Mouse (Mus musculus) forebrain, embryonic 12.5 days (tissue): Measurements from ENCODE around the gene Atxn1. TPM values are rescaled to one million over a fixed set of nuclear protein-coding genes. Genes with fewer than 3 reads are reported as not detected.

Source experiments
- ATAC-seq: fragments of 200-750 bp; cut with Nextera tagmentation; 2 replicates; pipeline ENCODE4 v1.8.0; 2017; ENCODE audit warnings: moderate TSS enrichment; ENCODE audit not compliant: low FRiP score
- H3K27ac ChIP-seq: fragments of 300-500 bp; sonication (generic); 2 replicates; pipeline ENCODE4 v1.5.1; 2016; ENCODE audit warnings: mild to moderate bottlenecking
- H3K27me3 ChIP-seq: fragments of 300-500 bp; sonication (generic); 2 replicates; pipeline ENCODE4 v1.6.1; 2016; ENCODE audit warnings: mild to moderate bottlenecking
- H3K36me3 ChIP-seq: fragments of 300-500 bp; sonication (generic); replicated peaks from 2 replicates; pipeline ENCODE4 v1.6.1; 2016; ENCODE audit warnings: mild to moderate bottlenecking
- H3K4me1 ChIP-seq: fragments of 300-500 bp; sonication (generic); 2 replicates; pipeline ENCODE4 v1.6.1; 2016
- H3K4me2 ChIP-seq: fragments of 300-500 bp; sonication (generic); 2 replicates; pipeline ENCODE4 v1.6.1; 2016; ENCODE audit warnings: mild to moderate bottlenecking, moderate library complexity
- H3K4me3 ChIP-seq: fragments of 300-500 bp; sonication (generic); replicated peaks from 2 replicates; pipeline ENCODE4 v1.5.1; 2016; ENCODE audit warnings: mild to moderate bottlenecking
- H3K9ac ChIP-seq: fragments of 300-500 bp; sonication (generic); 2 replicates; pipeline ENCODE4 v1.6.1; 2016; ENCODE audit warnings: mild to moderate bottlenecking
- H3K9me3 ChIP-seq: fragments of 300-500 bp; sonication (generic); 2 replicates; pipeline ENCODE4 v1.6.1; 2016
- WGBS: fragments of 180-500 bp; shearing (Covaris S2); methylation state at CpG from one replicate; pipeline ENCODE4 v1.1.7; 2016; 5-methylcytosine and 5-hydroxymethylcytosine counted together
- polyA plus RNA-seq: library from polyadenylated mRNA; unstranded; fragments of >200 nt; fragmentation: Nextera tagmentation; extraction: Ambion mirVana; gene quantifications from 2 replicates; pipeline ENCODE4 v1.2.1, GENCODE M21; 2016

Atxn1 gene
- polyA plus RNA-seq, 1 experiment from 2014 or later = 3.7 TPM

GRCm38 (mm10) chr13:45734531-45734930 lies 230.3 kb downstream of the Atxn1 start:
- Histone ChIP-seq H3K27me3 (no peaks in the 10 kb centered on the region), H3K9me3 (no peaks in the 10 kb centered on the region), H3K27ac (no peak overlapping the region), H3K4me1 (no peaks in the 10 kb centered on the region), H3K36me3 (no peaks in the 10 kb centered on the region), H3K9ac (no peak overlapping the region), H3K4me2 (no peak overlapping the region), H3K4me3 (no peak overlapping the region)
- 93% methylated on average over 3 of the region's 3 CpGs for WGBS
- no peak for ATAC-seq

GRCm38 (mm10) chr13:45732590-45732989 lies 232.2 kb downstream of the Atxn1 start:
- Histone ChIP-seq H3K36me3 (no peaks in the 10 kb centered on the region), H3K9me3 (no peaks in the 10 kb centered on the region), H3K27me3 (no peaks in the 10 kb centered on the region), H3K27ac (no peak overlapping the region), H3K4me3 (no peak overlapping the region), H3K4me1 (no peaks in the 10 kb centered on the region), H3K4me2 (no peak overlapping the region), H3K9ac (no peak overlapping the region)
- no peak for ATAC-seq
- 85% methylated on average over 6 of the region's 6 CpGs for WGBS

- ATAC-seq = no peak
- H3K36me3 ChIP-seq = no peaks in the 10 kb centered on the region
- no peak overlapping the region for H3K27ac ChIP-seq
- H3K4me3 ChIP-seq = no peak overlapping the region
- H3K4me1 ChIP-seq = no peaks in the 10 kb centered on the region
- no peak overlapping the region for H3K9ac ChIP-seq
- H3K4me2 ChIP-seq = no peak overlapping the region
- H3K9me3 ChIP-seq = no peaks in the 10 kb centered on the region
- H3K27me3 ChIP-seq = no peaks in the 10 kb centered on the region
Measured at GRCm38 (mm10) chr13:45726917-45727316, 237.9 kb downstream of the Atxn1 start.

- no peak for ATAC-seq
- WGBS = 89% methylated on average over 6 of the region's 6 CpGs
Measured at GRCm38 (mm10) chr13:45726181-45726580, 238.6 kb downstream of the Atxn1 start.

GRCm38 (mm10) chr13:45724507-45725259 lies 240.1 kb downstream of the Atxn1 start:
- H3K9me3 ChIP-seq = no peaks in the 10 kb centered on the region
- no peak overlapping the region for H3K4me3 ChIP-seq
- no peaks in the 10 kb centered on the region for H3K4me1 ChIP-seq
- no peak overlapping the region for H3K27ac ChIP-seq
- 83% methylated on average over 14 of the region's 14 CpGs for WGBS
- ATAC-seq = no peak
- no peak overlapping the region for H3K4me2 ChIP-seq
- H3K9ac ChIP-seq = no peak overlapping the region
- no peaks in the 10 kb centered on the region for H3K36me3 ChIP-seq
- H3K27me3 ChIP-seq = no peaks in the 10 kb centered on the region

More at GRCm38 (mm10) chr13:45726181-45726580, 238.6 kb downstream of the Atxn1 start:
- H3K4me3 ChIP-seq = no peak overlapping the region
- H3K27ac ChIP-seq = no peak overlapping the region
- no peaks in the 10 kb centered on the region for H3K4me1 ChIP-seq
- no peaks in the 10 kb centered on the region for H3K9me3 ChIP-seq
- H3K27me3 ChIP-seq = no peaks in the 10 kb centered on the region
- H3K4me2 ChIP-seq = no peak overlapping the region
- H3K9ac ChIP-seq = no peak overlapping the region
- no peaks in the 10 kb centered on the region for H3K36me3 ChIP-seq

- Histone ChIP-seq H3K4me1 (no peaks in the 10 kb centered on the region), H3K4me3 (no peak overlapping the region), H3K4me2 (no peak overlapping the region), H3K27ac (no peak overlapping the region), H3K36me3 (no peaks in the 10 kb centered on the region), H3K9me3 (no peaks in the 10 kb centered on the region), H3K9ac (no peak overlapping the region), H3K27me3 (no peaks in the 10 kb centered on the region)
- WGBS = 87% methylated on average over 5 of the region's 5 CpGs
- ATAC-seq = no peak
Measured at GRCm38 (mm10) chr13:45722885-45723284, 241.9 kb downstream of the Atxn1 start.

GRCm38 (mm10) chr13:45721621-45722020 lies 243.2 kb downstream of the Atxn1 start:
- Histone ChIP-seq H3K9ac (no peak overlapping the region), H3K27me3 (no peaks in the 10 kb centered on the region), H3K27ac (no peak overlapping the region), H3K9me3 (no peaks in the 10 kb centered on the region), H3K4me1 (no peaks in the 10 kb centered on the region), H3K36me3 (no peaks in the 10 kb centered on the region), H3K4me2 (no peak overlapping the region), H3K4me3 (no peak overlapping the region)
- no peak for ATAC-seq
- 91% methylated on average over 8 of the region's 8 CpGs for WGBS

GRCm38 (mm10) chr13:45718850-45719249 lies 246.0 kb downstream of the Atxn1 start:
- no peaks in the 10 kb centered on the region for H3K27me3 ChIP-seq

GRCm38 (mm10) chr13:45715583-45716180 lies 249.1 kb downstream of the Atxn1 start:
- 83% methylated on average over 7 of the region's 7 CpGs for WGBS
- ATAC-seq = no peak
- Histone ChIP-seq H3K9ac (no peak overlapping the region), H3K9me3 (no peaks in the 10 kb centered on the region), H3K4me1 (no peaks in the 10 kb centered on the region), H3K4me3 (no peak overlapping the region), H3K27me3 (no peaks in the 10 kb centered on the region), H3K27ac (no peak overlapping the region), H3K4me2 (no peak overlapping the region), H3K36me3 (no peaks in the 10 kb centered on the region)

More at GRCm38 (mm10) chr13:45718850-45719249, 246.0 kb downstream of the Atxn1 start:
- H3K4me1 ChIP-seq = no peaks in the 10 kb centered on the region
- ATAC-seq = no peak
- no peak overlapping the region for H3K4me2 ChIP-seq
- no peak overlapping the region for H3K4me3 ChIP-seq
- no peak overlapping the region for H3K27ac ChIP-seq
- H3K36me3 ChIP-seq = no peaks in the 10 kb centered on the region
- no peak overlapping the region for H3K9ac ChIP-seq
- H3K9me3 ChIP-seq = no peaks in the 10 kb centered on the region
- WGBS = 55% methylated on average over 3 of the region's 3 CpGs

GRCm38 (mm10) chr13:45710041-45710440 lies 254.8 kb downstream of the Atxn1 start:
- no peak overlapping the region for H3K9ac ChIP-seq
- no peak overlapping the region for H3K27ac ChIP-seq
- no peaks in the 10 kb centered on the region for H3K36me3 ChIP-seq
- no peaks in the 10 kb centered on the region for H3K27me3 ChIP-seq
- H3K4me1 ChIP-seq = no peaks in the 10 kb centered on the region
- H3K9me3 ChIP-seq = no peaks in the 10 kb centered on the region
- ATAC-seq = no peak
- 88% methylated on average over 8 of the region's 8 CpGs for WGBS
- no peak overlapping the region for H3K4me3 ChIP-seq
- no peak overlapping the region for H3K4me2 ChIP-seq

GRCm38 (mm10) chr13:45709402-45709801 lies 255.4 kb downstream of the Atxn1 start:
- no peaks in the 10 kb centered on the region for H3K4me1 ChIP-seq
- no peaks in the 10 kb centered on the region for H3K27me3 ChIP-seq
- H3K27ac ChIP-seq = peak overlapping the region; percentile 50; the same call in 1 of the 2 replicates
- ATAC-seq = no peak
- H3K4me2 ChIP-seq = no peak overlapping the region
- no peaks in the 10 kb centered on the region for H3K36me3 ChIP-seq
- H3K9ac ChIP-seq = no peak overlapping the region
- no peaks in the 10 kb centered on the region for H3K9me3 ChIP-seq
- 46% methylated on average over 11 of the region's 11 CpGs for WGBS
- no peak overlapping the region for H3K4me3 ChIP-seq

- no peaks in the 10 kb centered on the region for H3K9me3 ChIP-seq
- WGBS = 80% methylated on average over 7 of the region's 7 CpGs
Measured at GRCm38 (mm10) chr13:45701296-45701790, 263.5 kb downstream of the Atxn1 start.

GRCm38 (mm10) chr13:45698982-45699381 lies 265.8 kb downstream of the Atxn1 start:
- Histone ChIP-seq H3K27ac (no peak overlapping the region), H3K27me3 (no peaks in the 10 kb centered on the region), H3K36me3 (no peaks in the 10 kb centered on the region), H3K9ac (no peak overlapping the region), H3K9me3 (no peaks in the 10 kb centered on the region; the same call in 1 of the 2 replicates), H3K4me1 (no peaks in the 10 kb centered on the region), H3K4me3 (no peak overlapping the region), H3K4me2 (no peak overlapping the region)
- ATAC-seq = no peak
- 87% methylated on average over 3 of the region's 3 CpGs for WGBS

More at GRCm38 (mm10) chr13:45701296-45701790, 263.5 kb downstream of the Atxn1 start:
- Histone ChIP-seq H3K27ac (no peak overlapping the region), H3K4me3 (no peak overlapping the region), H3K36me3 (no peaks in the 10 kb centered on the region), H3K27me3 (no peaks in the 10 kb centered on the region), H3K4me2 (no peak overlapping the region), H3K9ac (no peak overlapping the region), H3K4me1 (no peaks in the 10 kb centered on the region)
- no peak for ATAC-seq
